ENCODE assay signal across 15 mouse cellular contexts in genomic region chr4:55203731-55204710, GRCm38 (mm10).
A peak's percentile ranks its signal among the peaks of the same experiment; 100 is the strongest.
DNase-seq lines count a peak whose midpoint lies in the region; ATAC-seq and TF ChIP-seq lines count a peak whose summit lies in the region.
"Had no signal": no experiment of that assay in that cellular context is flagged by ENCODE, and none has a peak within 500 bp of the region (broad histone marks: within the 10 kb centered on the region; RNA-seq: fewer than 3 reads in every experiment).

No protein-coding gene starts in this region.

- no peak overlapping the region for H3K4me3 ChIP-seq in heart, embryonic 12.5 days
- no peak overlapping the region for H3K4me3 ChIP-seq in embryonic facial prominence, embryonic 13.5 days
- no peak overlapping the region for H3K4me3 ChIP-seq in myocyte
- no peak overlapping the region for H3K4me3 ChIP-seq in forebrain, embryonic 12.5 days (replicated peaks)
- H3K4me3 ChIP-seq: heart, embryonic 15.5 days; liver, embryonic 13.5 days had no signal

- ATAC-seq in heart, embryonic 12.5 days (ENCODE audit: insufficient number of reproducible peaks, low FRiP score), result no peak
- ATAC-seq in embryonic facial prominence, embryonic 13.5 days (ENCODE audit: insufficient number of reproducible peaks, insufficient read depth, low FRiP score, low TSS enrichment, low read depth), result no peak
- ATAC-seq in forebrain, embryonic 12.5 days (ENCODE audit: low FRiP score), result no peak

- DNase-seq in heart, postnatal 25 days (ENCODE audit: low spot score), result no peak
- peak; percentile 30 for DNase-seq in retina, postnatal 1 day
- DNase-seq in retina, embryonic 14.5 days (ENCODE audit: low spot score), result no peak
- no peak for DNase-seq in cerebellum, adult 9-11 months
- DNase-seq: cerebellum, postnatal 36 days; kidney, postnatal 10 days; layer of hippocampus, postnatal 36 days; liver, embryonic 13.5 days; lung, postnatal 4 days; thymus, postnatal 36 days had no signal

- H3K27me3 ChIP-seq in heart, embryonic 12.5 days (replicated peaks), result no peaks in the 10 kb centered on the region
- H3K27me3 ChIP-seq in embryonic facial prominence, embryonic 13.5 days, result no peaks in the 10 kb centered on the region
- H3K27me3 ChIP-seq in myocyte (ENCODE audit: control insufficient read depth, insufficient read depth, insufficient read length), result no peaks in the 10 kb centered on the region
- H3K27me3 ChIP-seq in forebrain, embryonic 12.5 days, result no peaks in the 10 kb centered on the region
- H3K27me3 ChIP-seq: heart, embryonic 15.5 days; liver, embryonic 13.5 days had no signal

- peaks cover 24% of the 10 kb centered on the region for H3K4me1 ChIP-seq in heart, embryonic 12.5 days (replicated peaks)
- H3K4me1 ChIP-seq in embryonic facial prominence, embryonic 13.5 days, result peaks cover 25% of the 10 kb centered on the region
- H3K4me1 ChIP-seq in forebrain, embryonic 12.5 days, result peaks cover 28% of the 10 kb centered on the region
- H3K4me1 ChIP-seq: liver, embryonic 13.5 days had no signal

- no peak overlapping the region for H3K9ac ChIP-seq in heart, embryonic 12.5 days
- H3K9ac ChIP-seq in embryonic facial prominence, embryonic 13.5 days, result no peak overlapping the region
- H3K9ac ChIP-seq in forebrain, embryonic 12.5 days, result no peak overlapping the region
- H3K9ac ChIP-seq: heart, embryonic 15.5 days; liver, embryonic 13.5 days had no signal

- peak overlapping the region; percentile 11 for H3K4me2 ChIP-seq in heart, embryonic 12.5 days
- peak overlapping the region; percentile 47 for H3K4me2 ChIP-seq in embryonic facial prominence, embryonic 13.5 days
- H3K4me2 ChIP-seq in myocyte (ENCODE audit: low read depth), result no peak overlapping the region
- no peak overlapping the region; the same call in 1 of the 2 replicates for H3K4me2 ChIP-seq in forebrain, embryonic 12.5 days
- H3K4me2 ChIP-seq: heart, embryonic 15.5 days; liver, embryonic 13.5 days had no signal

- no peaks in the 10 kb centered on the region for H3K79me2 ChIP-seq in myocyte (ENCODE audit: control insufficient read depth, insufficient read depth)

- TF ChIP-seq POLR2A in myocyte (IDR thresholded peaks at IDR 0.05; ENCODE audit: insufficient read length, low read depth), result no peak

- no peak overlapping the region for H3K27ac ChIP-seq in heart, embryonic 12.5 days (ENCODE audit: poor library complexity, severe bottlenecking)
- H3K27ac ChIP-seq in embryonic facial prominence, embryonic 13.5 days, result no peak overlapping the region
- no peak overlapping the region for H3K27ac ChIP-seq in forebrain, embryonic 12.5 days
- H3K27ac ChIP-seq: heart, embryonic 15.5 days; liver, embryonic 13.5 days had no signal

- H3K9me3 ChIP-seq in heart, embryonic 12.5 days (replicated peaks), result no peaks in the 10 kb centered on the region
- no peaks in the 10 kb centered on the region for H3K9me3 ChIP-seq in embryonic facial prominence, embryonic 13.5 days
- no peaks in the 10 kb centered on the region for H3K9me3 ChIP-seq in forebrain, embryonic 12.5 days
- H3K9me3 ChIP-seq: heart, embryonic 15.5 days; liver, embryonic 13.5 days had no signal

- H3K36me3 ChIP-seq in heart, embryonic 12.5 days, result no peaks in the 10 kb centered on the region
- no peaks in the 10 kb centered on the region for H3K36me3 ChIP-seq in embryonic facial prominence, embryonic 13.5 days
- H3K36me3 ChIP-seq in myocyte (ENCODE audit: control insufficient read depth, insufficient read depth), result no peaks in the 10 kb centered on the region
- no peaks in the 10 kb centered on the region for H3K36me3 ChIP-seq in forebrain, embryonic 12.5 days (replicated peaks)
- H3K36me3 ChIP-seq: heart, embryonic 15.5 days; liver, embryonic 13.5 days had no signal

- no peak overlapping the region for H3ac ChIP-seq in myocyte (ENCODE audit: control insufficient read depth, insufficient read length)

- intact Hi-C loops in heart, postnatal 25 days (cut with DNase I), result no loop called here

- 48% methylated on average over 20 of the region's 20 CpGs for WGBS in heart, embryonic 12.5 days
- 34% methylated on average over 20 of the region's 20 CpGs for WGBS in embryonic facial prominence, embryonic 13.5 days
- WGBS in forebrain, embryonic 12.5 days, result 41% methylated on average over 20 of the region's 20 CpGs

TF ChIP-seq in myocyte, 11 proteins besides CTCF, POLR2A, EP300 and RAD21:
- TF ChIP-seq USF1 (IDR thresholded peaks at IDR 0.05; ENCODE audit: low read depth) (no peak), CEBPB (IDR thresholded peaks at IDR 0.05; ENCODE audit: insufficient read depth, poor library complexity, severe bottlenecking) (no peak), MAX (IDR thresholded peaks at IDR 0.05; ENCODE audit: low read depth) (no peak), REST (IDR thresholded peaks at IDR 0.05; ENCODE audit: insufficient read depth, insufficient read length) (no peak), MYOD1 (IDR thresholded peaks at IDR 0.05; ENCODE audit: control insufficient read depth in 1 of 3, insufficient read length in 2 of 3, low read depth in 2 of 3) (peak in 2 of 3 experiments; percentile 67 to 89), MYOG (IDR thresholded peaks at IDR 0.05; ENCODE audit: control insufficient read depth in 1 of 3, insufficient read depth in 1 of 3, insufficient read length in 2 of 3, low read depth in 2 of 3) (peak; percentile 16 to 85 (median 59)), E2F4 (IDR thresholded peaks at IDR 0.05; ENCODE audit: insufficient read depth) (no peak), TCF3 (IDR thresholded peaks at IDR 0.05; ENCODE audit: insufficient read length, low read depth) (no peak), SRF (IDR thresholded peaks at IDR 0.05; ENCODE audit: control insufficient read depth, insufficient read length, low read depth) (no peak), TCF12 (IDR thresholded peaks at IDR 0.05; ENCODE audit: insufficient read depth, poor library complexity, severe bottlenecking) (peak; percentile 50), POLR2AphosphoS2 (IDR thresholded peaks at IDR 0.05; ENCODE audit: insufficient read length, low read depth) (no peak)

Comparison
In these comparisons a context has a peak if more than half of its experiments do, and no peak if none do; other contexts are left out.
1. H3K4me2 ChIP-seq: peak in heart, embryonic 12.5 days (single experiment) and embryonic facial prominence, embryonic 13.5 days (single experiment); none in myocyte (single experiment) and forebrain, embryonic 12.5 days (single experiment).